Mouse (Mus musculus) thymus, postnatal 14 days (tissue): ENCODE data around the gene Olfr159.
"Not testable (repeated sequence)": the region's sequence is repeated elsewhere in the genome, so short reads cannot be mapped to it uniquely, and the experiment has no call there.

Experiments
- DNase-seq: peaks from one replicate; pipeline ENCODE4 v3.0.0; 2021

The Olfr159 gene

GRCm38 (mm10) chr4:43770909-43771308 is at the start of gene Olfr159:
Gene Olfr159, minus strand, starts transcription at chr4:43771009.
- no peak for DNase-seq

- no peak for DNase-seq
Measured at GRCm38 (mm10) chr4:43798936-43799335, 28.1 kb upstream of the Olfr159 start.

DNA sequence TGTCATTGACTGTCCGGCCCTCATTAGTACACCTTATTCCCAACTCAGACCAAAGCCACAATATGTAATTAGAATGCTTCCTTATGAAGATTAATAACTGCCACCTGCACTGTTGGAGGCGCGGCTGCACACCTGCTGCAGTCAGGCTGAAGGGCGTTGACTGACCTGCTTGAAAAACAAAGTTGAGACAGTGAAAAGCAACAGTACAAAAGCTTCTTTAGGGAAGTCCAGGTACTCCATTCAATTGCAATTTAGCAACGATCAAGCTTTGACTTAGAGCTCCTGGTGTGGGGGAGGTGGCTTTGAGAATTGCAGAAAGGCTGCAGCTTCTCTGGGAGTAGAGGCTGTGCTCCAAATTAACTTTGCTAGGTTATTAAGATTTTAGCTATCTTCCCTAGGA is 25.0 kb upstream of the Olfr159 start:
- DNase-seq: not testable (repeated sequence)

GRCm38 (mm10) chr4:43795296-43795695 is 24.5 kb upstream of the Olfr159 start:
- no peak for DNase-seq

- DNase-seq: no peak
Measured at GRCm38 (mm10) chr4:43772304-43772703, 1.5 kb upstream of the Olfr159 start.

- DNase-seq: no peak
Measured at GRCm38 (mm10) chr4:43771626-43772025, 817 bp upstream of the Olfr159 start.

- DNase-seq: no peak
Measured at GRCm38 (mm10) chr4:43769374-43769773, 1.4 kb downstream of the Olfr159 start.

DNA sequence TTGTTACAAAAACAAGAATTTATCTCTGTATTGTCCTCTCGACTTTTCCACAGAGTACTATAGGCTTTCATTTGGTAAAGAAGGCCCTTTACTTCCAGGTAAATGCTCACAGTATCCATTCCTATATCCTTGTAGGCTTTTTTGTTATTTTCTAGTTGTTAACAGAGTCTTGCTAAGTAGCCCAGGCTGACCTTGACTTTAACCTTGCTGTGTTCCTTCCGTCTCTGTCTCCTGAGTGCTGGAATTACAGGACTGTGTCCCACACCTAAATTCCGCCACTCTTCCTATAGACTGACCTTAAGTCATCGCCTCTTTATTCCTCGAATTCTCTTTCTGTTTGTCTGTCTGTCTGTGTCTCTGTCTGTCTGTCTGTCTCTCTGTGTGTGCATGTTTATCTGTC is 2.5 kb downstream of the Olfr159 start:
- DNase-seq: no peak

DNA sequence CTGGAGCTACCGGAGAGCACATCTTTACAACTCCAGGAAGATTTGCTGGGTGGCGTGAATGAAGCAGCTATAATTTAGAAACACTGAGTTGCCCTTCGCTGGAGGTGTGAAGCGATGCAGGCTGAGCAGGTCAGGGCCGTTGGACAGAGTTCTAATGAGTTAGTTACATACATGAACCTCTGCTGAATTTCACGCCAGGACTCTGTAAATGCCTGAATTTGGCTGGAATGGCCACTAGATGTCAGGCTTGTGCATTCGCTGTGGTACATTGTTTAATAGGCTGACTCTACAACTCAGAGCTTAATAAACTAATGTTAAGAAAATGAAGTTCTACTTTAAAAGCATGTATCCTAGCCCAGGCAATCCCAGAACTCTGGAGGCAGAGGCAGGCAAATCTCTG is 7.4 kb downstream of the Olfr159 start:
- DNase-seq: peak; percentile 28

- no peak for DNase-seq
Measured at GRCm38 (mm10) chr4:43761336-43761735, 9.5 kb downstream of the Olfr159 start.

DNA sequence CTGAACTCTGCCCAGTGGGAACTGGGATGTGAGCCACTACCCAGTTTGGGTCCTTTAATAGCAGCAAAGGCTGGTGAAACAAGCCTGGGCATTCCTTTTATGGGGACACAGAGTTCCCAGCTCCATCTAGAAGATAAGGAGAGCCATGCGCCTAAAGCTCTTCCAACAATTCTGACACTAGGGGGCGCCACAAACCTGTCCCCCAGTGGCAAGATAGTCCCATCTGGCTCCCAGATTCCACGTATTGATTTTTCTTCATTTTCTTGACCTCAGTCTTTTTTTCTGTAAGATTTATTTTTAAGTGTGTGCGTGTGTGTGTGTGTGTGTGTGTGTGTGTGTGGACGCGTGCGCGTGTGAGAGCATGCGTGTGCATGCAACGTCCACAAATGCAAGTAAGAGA is 10.3 kb downstream of the Olfr159 start:
- DNase-seq: peak; percentile 26

GRCm38 (mm10) chr4:43759571-43760418 is 11.0 kb downstream of the Olfr159 start:
- DNase-seq: no peak

DNA sequence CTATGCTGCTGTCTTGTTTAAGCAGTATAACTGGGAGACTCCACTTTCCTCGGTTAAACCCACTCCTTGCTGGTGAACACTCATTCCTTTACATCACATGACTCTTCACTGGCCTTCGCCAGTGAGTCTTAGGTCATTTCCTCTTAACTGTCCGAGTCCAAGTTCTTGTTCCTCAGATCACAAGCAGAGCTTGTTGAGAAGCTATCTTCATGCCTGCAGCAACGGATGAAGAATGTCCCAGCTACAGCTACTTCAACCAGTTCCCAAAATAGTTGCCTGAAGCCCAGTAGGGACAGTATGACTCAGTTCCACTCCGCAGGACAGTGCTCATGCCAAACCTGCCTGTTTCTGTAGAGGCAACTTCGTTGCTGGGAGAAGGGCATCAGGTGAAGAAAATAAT is 13.6 kb downstream of the Olfr159 start:
- no peak for DNase-seq

- DNase-seq: no peak
Measured at GRCm38 (mm10) chr4:43745187-43745586, 25.6 kb downstream of the Olfr159 start.

DNA sequence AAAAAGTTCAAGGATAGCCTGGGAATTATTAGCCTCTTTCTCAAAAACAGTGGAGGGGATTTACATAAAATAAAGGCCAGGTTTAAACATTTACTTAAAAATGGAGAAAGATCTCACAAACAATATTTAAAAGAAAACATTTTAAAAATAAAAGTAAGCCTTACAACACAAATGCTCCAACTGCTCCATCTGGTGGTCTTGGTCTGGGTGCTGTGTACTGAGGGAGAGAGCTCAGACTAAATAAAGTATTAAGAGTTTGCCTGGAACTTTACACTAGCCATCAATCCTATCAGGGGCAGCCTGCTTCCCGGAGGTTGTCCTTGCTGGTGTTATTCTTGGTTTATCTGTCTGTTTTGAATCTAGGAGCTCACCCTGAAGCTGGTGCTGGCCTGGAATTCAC is 27.7 kb downstream of the Olfr159 start:
- DNase-seq: no peak

- no peak for DNase-seq
Measured at GRCm38 (mm10) chr4:43742637-43743036, 28.2 kb downstream of the Olfr159 start.

DNA sequence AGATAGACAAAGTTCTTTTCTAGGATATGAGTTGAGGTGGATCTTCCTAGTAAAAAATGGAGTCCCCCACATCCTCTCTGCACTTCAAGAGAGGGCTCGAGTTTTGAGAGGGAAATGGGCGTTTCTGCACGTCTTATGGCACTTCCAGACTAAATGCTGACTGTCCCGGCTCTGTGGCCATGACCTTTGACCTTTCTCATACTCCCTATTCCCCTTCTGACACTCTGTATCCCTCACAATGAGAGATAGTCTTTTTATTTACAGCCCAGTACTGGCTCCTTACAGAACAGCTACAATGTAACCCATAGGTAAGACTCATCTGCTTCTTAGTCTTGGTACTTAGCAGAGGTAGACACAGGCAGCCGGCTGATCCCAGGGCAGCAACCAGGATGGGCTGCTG is 29.3 kb downstream of the Olfr159 start:
- no peak for DNase-seq

- no peak for DNase-seq
Measured at GRCm38 (mm10) chr4:43738989-43739674, 31.7 kb downstream of the Olfr159 start.

DNA sequence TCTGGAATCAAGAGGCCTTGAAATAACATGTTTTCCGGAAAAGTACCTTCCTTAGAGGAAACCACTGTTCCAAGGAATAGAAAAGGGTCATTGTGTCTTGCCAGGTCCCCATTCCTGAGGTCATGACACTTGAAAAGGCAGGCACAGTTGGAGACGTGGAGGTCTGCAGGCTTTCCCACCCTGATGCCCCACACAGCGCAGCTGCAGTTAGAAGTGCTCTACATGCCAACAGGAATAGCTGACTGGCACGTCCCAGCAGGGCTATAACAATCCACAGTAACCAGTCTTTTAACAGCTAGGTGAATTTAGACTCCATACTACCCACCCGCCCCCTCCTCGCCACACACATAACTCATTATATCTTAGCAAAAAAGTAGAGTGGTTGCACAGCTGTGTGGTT is 33.7 kb downstream of the Olfr159 start:
- DNase-seq: no peak

- DNase-seq: no peak
Measured at GRCm38 (mm10) chr4:43733186-43733585, 37.6 kb downstream of the Olfr159 start.

GRCm38 (mm10) chr4:43732171-43732570 is 38.6 kb downstream of the Olfr159 start:
- DNase-seq: no peak

DNA sequence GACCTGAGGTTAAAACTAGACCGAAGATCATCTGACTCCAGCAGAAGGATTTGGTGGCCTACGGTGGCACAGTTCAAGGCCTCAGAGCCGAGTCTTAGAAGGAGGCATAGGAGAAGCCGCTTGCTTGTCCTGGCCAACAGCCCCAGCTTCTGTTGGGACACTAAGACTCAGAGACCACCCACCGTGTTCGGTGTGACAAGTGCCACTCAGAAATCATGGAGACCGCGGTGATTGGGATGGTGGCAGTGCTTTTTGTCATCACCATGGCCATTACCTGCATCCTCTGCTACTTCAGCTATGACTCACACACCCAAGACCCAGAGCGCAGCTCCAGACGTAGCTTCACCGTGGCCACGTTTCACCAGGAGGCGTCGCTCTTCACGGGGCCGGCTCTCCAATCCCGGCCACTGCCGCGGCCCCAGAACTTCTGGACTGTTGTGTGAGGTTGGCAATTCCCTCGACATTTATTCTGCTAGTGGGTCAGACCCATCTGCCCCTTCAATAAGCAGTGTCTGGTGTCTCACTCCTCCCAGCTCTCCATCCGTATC is 40.0 kb downstream of the Olfr159 start:
- DNase-seq: no peak

DNA sequence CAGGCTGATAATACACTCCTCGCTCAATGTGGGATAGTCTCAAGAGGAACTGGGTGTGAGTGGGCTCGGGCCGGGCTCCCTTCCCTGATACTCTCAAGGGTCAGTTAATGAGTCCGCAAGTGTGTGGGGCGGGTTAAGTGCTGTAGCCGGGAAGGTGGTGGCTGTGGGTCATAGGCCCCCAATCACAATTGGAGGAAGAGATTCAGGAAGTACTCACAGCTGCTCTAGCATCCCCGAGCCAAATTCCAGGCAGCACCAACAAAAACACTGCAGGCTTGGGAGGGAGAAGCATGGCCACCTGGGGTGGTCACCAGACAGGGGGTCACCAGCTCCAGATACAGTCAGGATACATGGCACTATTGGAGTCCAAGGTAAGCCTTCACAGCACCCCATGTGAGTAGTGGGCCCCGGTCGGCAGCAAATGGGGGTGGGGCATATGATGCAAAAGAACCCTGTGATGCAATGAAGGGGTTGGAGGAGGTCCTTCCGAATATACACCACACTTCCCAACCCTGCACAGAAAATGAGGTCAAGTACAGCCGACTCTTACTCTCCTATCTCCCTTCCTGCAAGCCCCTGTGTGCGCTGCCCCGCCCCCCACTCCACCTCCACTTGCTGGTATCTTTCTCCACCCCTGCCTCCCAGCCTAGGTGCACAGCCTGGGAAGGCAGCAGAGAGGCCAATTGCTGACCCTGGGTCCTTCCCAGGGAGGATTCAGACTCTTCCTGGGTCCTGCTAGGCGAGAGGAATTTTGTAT is 40.8 kb downstream of the Olfr159 start, which contains the start of gene Spaar:
Spaar (plus strand) TSS at position 241 of the 757 bp plus-strand sequence.
- no peak for DNase-seq
